25 mouse cellular contexts compared by ENCODE assay signal in the genomic region with DNA sequence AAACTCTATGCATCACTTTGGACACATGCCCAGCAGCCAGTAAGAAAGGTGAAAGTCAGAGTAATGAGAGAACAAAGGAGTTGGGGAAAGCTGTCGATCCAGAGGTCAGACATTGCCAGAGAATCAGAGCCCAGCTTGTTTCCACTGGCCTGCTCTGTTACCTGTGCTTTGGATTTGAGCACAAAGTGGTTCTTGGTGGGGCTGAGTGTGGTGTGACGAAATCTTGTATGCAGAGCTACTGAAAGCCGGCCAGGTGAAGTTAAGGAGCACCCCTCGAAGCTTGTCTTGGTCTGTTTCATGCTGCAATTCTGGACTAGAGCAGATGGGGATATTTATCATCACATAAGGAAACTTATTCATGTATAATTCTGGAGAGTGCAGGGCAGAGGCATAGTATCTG.
DNase-seq lines count a peak whose midpoint lies in the region; ATAC-seq and TF ChIP-seq lines count a peak whose summit lies in the region.
"Had no signal": no experiment of that assay in that cellular context is flagged by ENCODE, and none has a peak within 500 bp of the region (broad histone marks: within the 10 kb centered on the region; RNA-seq: fewer than 3 reads in every experiment).

No protein-coding gene starts in this region.

- H3K27ac ChIP-seq in liver, adult 2 months (replicated peaks; ENCODE audit: insufficient read depth, low read depth, low read length), result no peak overlapping the region
- no peak overlapping the region for H3K27ac ChIP-seq in liver, postnatal 0 days (ENCODE audit: low read depth)
- no peak overlapping the region for H3K27ac ChIP-seq in lung, embryonic 14.5 days (ENCODE audit: low read depth)
- H3K27ac ChIP-seq: forebrain, embryonic 10.5 days; forebrain, embryonic 13.5 days; gastrocnemius, adult 2 months; heart, adult 2 months; heart, embryonic 10.5 days; hindbrain, embryonic 10.5 days; hindbrain, postnatal 0 days had no signal

- no peak overlapping the region for H3K4me3 ChIP-seq in liver, adult 2 months (ENCODE audit: insufficient read depth, low read depth, low read length)
- H3K4me3 ChIP-seq in liver, postnatal 0 days (ENCODE audit: low read depth, low read length), result no peak overlapping the region
- H3K4me3 ChIP-seq in lung, embryonic 14.5 days (ENCODE audit: low read depth, low read length), result no peak overlapping the region
- H3K4me3 ChIP-seq: forebrain, embryonic 10.5 days; forebrain, embryonic 13.5 days; gastrocnemius, adult 2 months; heart, adult 2 months; heart, embryonic 10.5 days; hindbrain, embryonic 10.5 days had no signal

- no peaks in the 10 kb centered on the region for H3K36me3 ChIP-seq in liver, adult 2 months (ENCODE audit: control insufficient read depth, insufficient read depth, low read length)
- no peaks in the 10 kb centered on the region for H3K36me3 ChIP-seq in liver, postnatal 0 days (replicated peaks; ENCODE audit: insufficient read depth, low read length)
- no peaks in the 10 kb centered on the region for H3K36me3 ChIP-seq in lung, embryonic 14.5 days (ENCODE audit: insufficient read depth)
- H3K36me3 ChIP-seq: forebrain, embryonic 10.5 days; heart, embryonic 10.5 days; hindbrain, embryonic 10.5 days had no signal

- no peak overlapping the region for H3K4me2 ChIP-seq in liver, postnatal 0 days (ENCODE audit: low read depth, low read length)
- no peak overlapping the region for H3K4me2 ChIP-seq in lung, embryonic 14.5 days
- H3K4me2 ChIP-seq: forebrain, embryonic 13.5 days; hindbrain, embryonic 14.5 days had no signal

- TF ChIP-seq EP300 in liver, postnatal 0 days (IDR thresholded peaks at IDR 0.05; ENCODE audit: low read depth), result no peak

- no peaks in the 10 kb centered on the region for H3K9me3 ChIP-seq in liver, postnatal 0 days (ENCODE audit: low read length)
- no peaks in the 10 kb centered on the region for H3K9me3 ChIP-seq in lung, embryonic 14.5 days (ENCODE audit: low read depth, low read length)
- H3K9me3 ChIP-seq: forebrain, embryonic 10.5 days; forebrain, embryonic 13.5 days; heart, embryonic 10.5 days; hindbrain, embryonic 10.5 days had no signal

- no peak for TF ChIP-seq POLR2A in liver, adult 2 months (IDR thresholded peaks at IDR 0.05; ENCODE audit: extremely low read depth, insufficient read depth, low read length)

- H3K9ac ChIP-seq in liver, adult 2 months (ENCODE audit: low read depth, low read length), result no peak overlapping the region
- H3K9ac ChIP-seq in liver, postnatal 0 days (replicated peaks), result no peak overlapping the region
- no peak overlapping the region for H3K9ac ChIP-seq in lung, embryonic 14.5 days
- H3K9ac ChIP-seq: forebrain, embryonic 13.5 days; hindbrain, embryonic 14.5 days had no signal

- ATAC-seq in liver, postnatal 0 days, result no peak
- no peak for ATAC-seq in lung, embryonic 14.5 days (ENCODE audit: insufficient read depth)
- ATAC-seq: activated CD4-positive, CD25-positive, alpha-beta regulatory T cell, adult 4 months; CD4-positive, CD25-positive, alpha-beta regulatory T cell, adult 4 months; forebrain, embryonic 13.5 days; forebrain, embryonic 16.5 days; hindbrain, postnatal 0 days had no signal

- no peaks in the 10 kb centered on the region for H3K27me3 ChIP-seq in liver, adult 2 months (ENCODE audit: control insufficient read depth, insufficient read depth, low read length)
- H3K27me3 ChIP-seq in liver, postnatal 0 days (ENCODE audit: insufficient read depth, low read length), result no peaks in the 10 kb centered on the region
- no peaks in the 10 kb centered on the region for H3K27me3 ChIP-seq in lung, embryonic 14.5 days (ENCODE audit: insufficient read depth, low read length)
- H3K27me3 ChIP-seq: forebrain, embryonic 13.5 days had no signal

- no peak for TF ChIP-seq CTCF in liver, adult 2 months (IDR thresholded peaks at IDR 0.05; ENCODE audit: low read depth, low read length)
- no peak for TF ChIP-seq CTCF in liver, postnatal 0 days (IDR thresholded peaks at IDR 0.05; ENCODE audit: low read depth)
- TF ChIP-seq CTCF in lung, embryonic 14.5 days (IDR thresholded peaks at IDR 0.05; ENCODE audit: low read depth), result no peak

- H3K79me2 ChIP-seq in liver, adult 2 months (ENCODE audit: control insufficient read depth, insufficient read depth, low read length), result peaks cover 19% of the 10 kb centered on the region; the same call in 1 of the 2 replicates

- peaks cover 15% of the 10 kb centered on the region for H3K4me1 ChIP-seq in liver, adult 2 months (ENCODE audit: control insufficient read depth, insufficient read depth, low read length)
- peaks cover 16% of the 10 kb centered on the region for H3K4me1 ChIP-seq in liver, postnatal 0 days (ENCODE audit: insufficient read depth)
- no peaks in the 10 kb centered on the region; the same call in 1 of the 2 replicates for H3K4me1 ChIP-seq in lung, embryonic 14.5 days (ENCODE audit: insufficient read depth)

- 39% methylated on average over 4 of the region's 4 CpGs for WGBS in liver, adult 2 months
- 54% methylated on average over 4 of the region's 4 CpGs for WGBS in liver, postnatal 0 days (ENCODE audit: insufficient replicate concordance)
- 59% methylated on average over 4 of the region's 4 CpGs for WGBS in lung, embryonic 14.5 days

- DNase-seq in liver, adult 2 months (ENCODE audit: extremely low read depth, low read depth, low spot score), result peak; percentile 35
- no peak for DNase-seq in liver, postnatal 0 days
- peak; percentile 2 for DNase-seq in NIH3T3 (ENCODE audit: low read depth)
- peak; percentile 16 for DNase-seq in lung, embryonic 14.5 days
- peak; percentile 18 for DNase-seq in lung, postnatal 14 days
- no peak for DNase-seq in right cerebral cortex, postnatal 4 days
- no peak for DNase-seq in kidney, adult 9 months
- no peak for DNase-seq in right cerebral cortex, postnatal 14 days
- DNase-seq: adrenal gland, adult 8-10 months; adrenal gland, postnatal 25 days; cerebellum, adult 18-20 months; cerebellum, adult 9-10 months; cerebellum, postnatal 14 days; gastrocnemius, adult 2 months; gastrocnemius, postnatal 14 days; heart, adult 2 months had no signal

Comparison
In these comparisons a context has a peak if more than half of its experiments do, and no peak if none do; other contexts are left out.
1. DNase-seq: peak in liver, adult 2 months (single experiment), NIH3T3 (single experiment), lung, embryonic 14.5 days (single experiment) and lung, postnatal 14 days (single experiment); none in liver, postnatal 0 days (single experiment), right cerebral cortex, postnatal 4 days (single experiment), kidney, adult 9 months (single experiment) and right cerebral cortex, postnatal 14 days (single experiment).